Mouse (Mus musculus) left cerebral cortex, postnatal 10 days (tissue): ENCODE measurements around the gene Trpm3. TPM values are rescaled to one million over a fixed set of nuclear protein-coding genes. Genes with fewer than 3 reads are reported as not detected.
"Not testable (repeated sequence)": the region's sequence is repeated elsewhere in the genome, so short reads cannot be mapped to it uniquely, and the experiment has no call there.

Experiments
- DNase-seq, 2 experiments: peaks; one replicate each; pipeline ENCODE4 v3.0.0; 2021 to 2022; ENCODE audit warnings: low spot score in 2 of 2, mixed read lengths in 1 of 2; ENCODE audit errors: extremely low spot score in 1 of 2
- intact Hi-C: fragments of 180-260 bp; cut with DNase I; formaldehyde crosslinking; loops from one replicate; pipeline ENCODE4 v1.15.1; 2025
- total RNA-seq, 2 experiments: library from RNA; stranded (reverse); gene quantifications; 2 replicates each; pipeline ENCODE4 v1.2.3; 2021

Gene Trpm3
- total RNA-seq, 2 experiments from 2014 or later = 63.0 to 67.9 TPM

- no peak for DNase-seq
- intact Hi-C loops = no loop called here
Observed at GRCm38 (mm10) chr19:22783745-22784144, 644.9 kb downstream of the Trpm3 start.

- no peak for DNase-seq
Observed at GRCm38 (mm10) chr19:22789753-22790152, 650.9 kb downstream of the Trpm3 start.

GRCm38 (mm10) chr19:22796996-22797395 is 658.1 kb downstream of the Trpm3 start:
- intact Hi-C loops = no loop called here
- DNase-seq = no peak

More at GRCm38 (mm10) chr19:22789753-22790152, 650.9 kb downstream of the Trpm3 start:
- intact Hi-C loops = no loop called here

- intact Hi-C loops = no loop called here
- DNase-seq = no peak
Observed at GRCm38 (mm10) chr19:22800471-22800870, 661.6 kb downstream of the Trpm3 start.

- intact Hi-C loops = no loop called here
- no peak for DNase-seq
Observed at GRCm38 (mm10) chr19:22803396-22803795, 664.5 kb downstream of the Trpm3 start.

GRCm38 (mm10) chr19:22804311-22804710 is 665.5 kb downstream of the Trpm3 start:
- DNase-seq = no peak

GRCm38 (mm10) chr19:22810247-22810646 is 671.4 kb downstream of the Trpm3 start:
- no peak for DNase-seq
- intact Hi-C loops = no loop called here

More at GRCm38 (mm10) chr19:22804311-22804710, 665.5 kb downstream of the Trpm3 start:
- intact Hi-C loops = no loop called here

GRCm38 (mm10) chr19:22821741-22822140 is 682.9 kb downstream of the Trpm3 start:
- intact Hi-C loops = no loop called here
- no peak for DNase-seq

- intact Hi-C loops = no loop called here
- DNase-seq = no peak
Observed at GRCm38 (mm10) chr19:22823491-22823981, 684.7 kb downstream of the Trpm3 start.

GRCm38 (mm10) chr19:22825812-22826211 is 687.0 kb downstream of the Trpm3 start:
- no peak for DNase-seq
- intact Hi-C loops = no loop called here

- DNase-seq = no peak
- intact Hi-C loops = no loop called here
Observed at GRCm38 (mm10) chr19:22828198-22828742, 689.4 kb downstream of the Trpm3 start.

- DNase-seq = no peak
- intact Hi-C loops = no loop called here
Observed at GRCm38 (mm10) chr19:22841081-22842040, 702.5 kb downstream of the Trpm3 start.

- intact Hi-C loops = no loop called here
- no peak for DNase-seq
Observed at GRCm38 (mm10) chr19:22842697-22843096, 703.9 kb downstream of the Trpm3 start.

GRCm38 (mm10) chr19:22847696-22848095 is 708.9 kb downstream of the Trpm3 start:
- no peak for DNase-seq
- intact Hi-C loops = no loop called here

GRCm38 (mm10) chr19:22848251-22848650 is 709.4 kb downstream of the Trpm3 start:
- intact Hi-C loops = no loop called here
- no peak for DNase-seq

GRCm38 (mm10) chr19:22848783-22849576 is 710.1 kb downstream of the Trpm3 start:
- intact Hi-C loops = no loop called here
- no peak for DNase-seq

- DNase-seq, intact Hi-C loops: not testable (repeated sequence)
Observed at GRCm38 (mm10) chr19:22851423-22851822, 712.6 kb downstream of the Trpm3 start.

GRCm38 (mm10) chr19:22859644-22860043 is 720.8 kb downstream of the Trpm3 start:
- intact Hi-C loops = no loop called here
- DNase-seq = no peak

- intact Hi-C loops = no loop called here
- DNase-seq = no peak
Observed at GRCm38 (mm10) chr19:22867456-22867855, 728.6 kb downstream of the Trpm3 start.
